Mouse (Mus musculus) erythroid progenitor cell, adult 5-6 weeks (primary cell): Measurements from ENCODE around the gene Slc38a1. TPM values are rescaled to one million over a fixed set of nuclear protein-coding genes. Genes with fewer than 3 reads are reported as not detected.
A peak's percentile ranks its signal among the peaks of the same experiment; 100 is the strongest.
"Not testable (repeated sequence)": the region's sequence is repeated elsewhere in the genome, so short reads cannot be mapped to it uniquely, and the experiment has no call there.

ENCODE experiments used
- ATAC-seq: replicated peaks from 2 replicates; pipeline ENCODE4 v1.8.0; 2016; ENCODE audit warnings: moderate number of reproducible peaks, mild to moderate bottlenecking, moderate TSS enrichment, inconsistent platforms; ENCODE audit not compliant: poor library complexity, low FRiP score, severe bottlenecking
- total RNA-seq, 2 experiments: library from RNA; stranded (forward) in 1 of 2; stranded (reverse) in 1 of 2; fragments of 150-400 nt in 1 of 2; fragments of 186-747, 209-891 nt in 1 of 2; gene quantifications; 2 replicates each; pipeline versions ENCODE4 v1.2.3 to v1.2.4; 2015 to 2017; ENCODE audit warnings: low replicate concordance in 2 of 2

Gene Slc38a1
- total RNA-seq, 2 experiments from 2014 or later, result 11.2 to 13.0 TPM

DNA sequence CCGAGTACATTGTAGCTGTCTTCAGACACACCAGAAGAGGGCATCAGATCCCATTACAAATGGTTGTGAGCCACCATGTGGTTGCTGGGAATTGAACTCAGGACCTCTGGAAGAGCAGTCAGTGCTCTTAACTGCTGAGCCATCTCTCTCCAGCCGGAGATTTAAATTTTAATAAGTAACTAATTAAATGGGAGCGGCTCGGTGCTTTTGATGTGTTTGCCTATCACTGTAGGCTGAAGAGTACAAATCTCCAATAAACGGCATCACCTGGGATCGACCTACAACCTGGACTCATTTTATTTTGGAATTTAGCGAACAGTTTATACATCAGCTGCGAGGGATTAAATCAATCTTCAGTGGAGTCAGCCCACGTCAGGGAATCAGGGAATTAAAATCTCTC, 17.7 kb downstream of the Slc38a1 start:
- not testable (repeated sequence) for ATAC-seq

DNA sequence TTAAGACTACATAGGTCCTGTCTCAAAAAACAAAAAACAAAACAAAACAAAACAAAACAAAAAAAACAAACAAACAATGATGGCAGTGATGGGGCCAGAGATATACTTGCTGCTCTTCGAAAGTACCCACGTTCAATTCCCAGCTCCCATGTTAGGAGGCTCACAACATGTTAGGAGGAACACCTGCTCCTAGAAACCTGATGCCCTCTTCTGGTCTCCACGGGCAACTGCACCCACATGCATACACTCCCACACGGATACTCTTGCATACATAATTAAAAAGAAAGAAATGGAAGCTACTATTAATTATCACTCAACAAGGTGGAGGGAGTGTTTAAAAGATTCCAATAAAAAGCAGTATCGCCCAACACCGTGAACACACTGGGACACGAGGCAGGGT, 20.3 kb downstream of the Slc38a1 start:
- no peak for ATAC-seq

DNA sequence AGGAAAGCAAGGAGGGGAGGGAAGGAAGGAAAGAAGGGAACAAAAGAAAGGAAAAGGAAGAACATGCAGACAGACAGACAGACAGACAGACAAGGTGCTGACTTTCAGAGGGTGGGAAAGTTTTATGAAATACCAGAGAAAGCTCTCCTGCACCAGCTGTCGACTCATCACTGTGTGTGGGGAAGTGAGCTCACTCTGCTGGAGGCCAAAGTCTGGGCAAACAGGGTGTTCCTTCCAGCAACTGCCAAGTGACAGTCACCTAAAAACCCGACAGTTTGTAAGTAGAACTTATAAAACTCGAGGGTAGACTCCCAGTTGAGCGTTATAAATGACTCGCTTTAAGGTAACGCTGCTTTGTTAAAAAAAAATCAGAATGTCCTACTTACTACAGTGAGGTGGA, 21.0 kb downstream of the Slc38a1 start:
- ATAC-seq, result no peak

DNA sequence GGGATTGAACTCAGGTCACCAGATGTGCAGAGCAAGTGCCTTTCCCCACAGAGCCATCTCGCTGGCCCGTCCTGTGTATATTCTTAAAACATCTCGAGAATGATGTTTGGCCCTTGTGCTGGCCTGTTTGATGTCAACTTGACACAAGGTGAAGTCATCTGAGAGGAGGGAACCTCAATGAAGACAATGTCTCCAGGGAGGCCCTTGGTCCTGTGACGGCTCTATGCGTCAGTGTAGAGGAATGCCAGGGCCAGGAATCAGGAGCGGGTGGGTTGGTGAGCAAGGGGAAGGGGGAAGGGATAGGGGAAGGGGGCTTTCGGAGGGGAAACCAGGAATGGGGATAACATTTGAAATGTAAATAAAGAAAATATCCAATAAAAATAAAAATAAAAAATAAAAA, 25.2 kb downstream of the Slc38a1 start:
- ATAC-seq, result no peak

DNA sequence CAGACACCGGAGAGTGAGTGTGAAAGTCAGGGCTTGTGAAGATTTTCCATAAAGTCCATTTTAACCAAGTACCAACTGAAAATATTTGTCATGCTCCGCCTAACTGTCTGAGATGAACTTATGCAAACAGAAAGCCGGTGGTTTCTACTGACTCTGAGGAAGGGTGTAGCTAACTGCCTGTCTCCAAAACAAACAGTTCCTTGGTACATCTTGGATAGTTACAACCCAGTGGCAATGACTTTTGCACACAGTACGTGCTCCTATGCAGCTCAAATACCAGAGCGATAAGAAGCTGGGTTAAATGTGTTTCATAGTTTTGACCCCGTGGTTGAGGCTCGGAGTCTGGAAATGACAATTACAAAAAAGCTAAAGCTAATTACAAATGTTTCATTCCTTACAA, 34.0 kb downstream of the Slc38a1 start:
- ATAC-seq, result no peak

DNA sequence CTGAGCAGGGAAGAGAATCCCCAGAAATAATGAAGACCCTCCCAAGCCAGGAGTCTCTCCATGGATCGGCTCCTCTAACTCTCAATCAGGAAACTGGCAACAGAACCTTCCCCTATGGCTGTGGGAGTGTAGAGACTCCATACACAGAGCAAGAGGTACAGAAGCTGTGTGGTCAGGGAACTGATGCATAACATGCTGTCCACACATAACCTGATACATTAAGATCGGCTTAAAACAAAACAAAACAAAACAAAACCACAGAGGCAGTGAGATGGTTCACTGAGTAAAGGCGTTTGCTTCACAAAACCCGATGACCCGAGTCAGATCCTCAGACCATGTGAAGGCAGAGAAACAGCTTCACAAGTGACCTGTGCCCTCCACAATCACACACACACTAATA, 35.3 kb downstream of the Slc38a1 start:
- ATAC-seq, result no peak

DNA sequence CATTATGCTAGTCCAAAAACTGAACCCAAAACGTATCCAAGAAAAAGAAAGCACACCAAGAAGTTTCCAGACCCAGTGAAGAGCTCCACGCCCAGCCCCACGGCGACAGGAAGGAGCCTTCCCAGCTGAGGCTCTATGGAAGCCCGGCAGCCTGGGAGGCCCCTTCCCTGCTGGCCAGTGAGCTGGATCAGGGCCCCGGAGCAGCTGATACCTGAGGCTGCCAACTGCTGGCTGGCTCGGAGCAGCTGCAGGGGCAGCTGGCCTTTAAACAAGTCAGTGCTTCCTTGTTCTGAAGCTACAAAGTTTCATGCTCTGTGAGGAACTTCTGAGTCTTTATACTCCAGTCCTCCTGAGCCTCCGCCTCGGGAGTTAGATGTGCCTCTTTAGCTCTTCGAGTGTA, 38.4 kb downstream of the Slc38a1 start:
- no peak for ATAC-seq

DNA sequence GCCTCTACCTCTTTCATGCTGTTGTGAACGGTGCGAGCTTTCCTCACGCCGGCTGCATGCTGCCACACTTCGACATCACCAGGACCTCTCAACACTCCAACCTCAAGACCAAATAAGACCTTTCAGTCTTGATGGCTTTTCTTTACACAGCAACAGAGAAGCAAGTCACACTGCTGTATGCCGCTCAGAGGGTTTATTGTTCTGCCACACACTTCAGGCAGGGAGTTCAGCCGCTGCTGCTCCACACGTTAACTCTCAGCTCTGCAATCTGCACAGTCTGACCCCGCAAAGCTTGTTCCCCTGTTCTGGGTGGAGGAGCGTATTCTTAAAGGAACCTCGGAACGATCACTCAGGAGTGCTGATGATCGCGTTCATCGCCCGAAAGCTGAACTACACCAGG, 40.7 kb downstream of the Slc38a1 start:
- ATAC-seq, result no peak

DNA sequence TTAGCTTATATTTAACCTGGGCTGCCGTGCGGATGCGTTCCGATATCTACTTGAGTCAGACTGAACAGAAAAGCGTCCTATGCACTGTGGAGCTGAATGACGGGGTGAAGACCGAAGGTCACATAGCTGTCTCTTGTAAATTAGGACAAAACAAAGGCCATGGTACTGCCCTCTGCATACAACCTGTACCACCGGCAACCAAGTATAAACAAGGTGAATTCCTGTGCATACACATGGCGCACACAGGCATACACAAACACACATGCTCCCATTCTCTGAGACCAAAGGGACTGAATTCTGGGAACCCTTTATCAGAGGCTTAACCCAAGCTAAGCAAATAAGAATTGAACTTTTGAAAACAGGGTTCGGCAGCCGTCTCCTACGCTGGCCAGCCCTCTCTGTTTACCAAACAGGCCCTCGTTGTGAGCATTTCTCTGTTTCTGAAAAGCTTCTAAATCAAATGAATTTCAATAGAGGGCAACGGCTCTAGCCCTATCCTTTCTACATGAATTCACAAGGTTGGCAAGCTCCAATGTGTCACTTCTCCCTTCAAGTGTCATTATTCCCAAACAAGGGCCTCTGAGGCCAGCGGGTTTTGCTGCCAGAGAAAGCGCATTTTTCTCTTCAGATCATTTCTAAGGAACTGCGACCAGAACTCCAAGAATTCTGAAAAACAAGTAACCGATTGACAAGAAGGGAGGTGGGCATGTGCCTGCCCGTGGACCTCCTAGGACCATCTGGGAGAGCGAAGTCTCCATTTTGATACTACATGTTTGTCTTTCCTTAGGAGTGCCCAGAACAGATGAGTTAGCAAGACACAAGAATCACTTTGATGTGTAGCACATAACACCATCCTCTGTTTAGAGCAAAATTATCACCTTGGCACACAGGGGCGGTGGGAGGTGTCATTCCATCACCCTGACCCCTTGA, 42.6 kb downstream of the Slc38a1 start:
- ATAC-seq, result no peak

DNA sequence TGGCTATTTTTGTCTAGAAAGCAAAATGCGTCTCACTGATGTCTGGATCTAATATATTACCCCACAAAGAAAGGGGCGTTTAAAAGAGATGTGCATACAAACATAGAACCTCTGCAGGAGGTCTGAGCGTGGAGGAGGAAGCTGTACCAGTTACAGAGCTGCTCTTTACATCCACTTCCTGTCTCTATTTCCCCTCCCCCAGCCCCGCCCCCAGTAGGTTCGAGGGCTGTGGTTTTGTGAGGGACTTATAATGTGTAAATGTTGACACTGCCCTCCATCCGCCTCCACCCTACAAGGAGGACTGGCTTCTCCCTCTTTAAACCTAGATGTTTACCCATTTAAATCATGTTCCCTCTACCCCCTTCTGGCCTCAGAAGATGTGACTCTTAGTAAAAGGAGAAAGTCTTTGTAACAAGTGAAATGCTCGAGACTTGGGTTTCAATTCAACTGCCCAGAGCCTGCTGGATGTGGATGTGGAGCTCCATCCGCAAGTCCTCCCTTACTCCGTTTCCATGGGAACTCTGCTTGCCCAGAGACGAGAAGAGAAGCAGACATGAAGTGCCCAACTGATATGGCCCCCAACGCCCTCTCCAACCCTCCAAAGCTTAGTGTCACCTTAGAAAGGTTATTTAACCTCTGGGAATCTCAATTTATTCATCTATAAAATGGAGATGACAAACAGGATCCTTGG, 43.7 kb downstream of the Slc38a1 start:
- ATAC-seq, result no peak

DNA sequence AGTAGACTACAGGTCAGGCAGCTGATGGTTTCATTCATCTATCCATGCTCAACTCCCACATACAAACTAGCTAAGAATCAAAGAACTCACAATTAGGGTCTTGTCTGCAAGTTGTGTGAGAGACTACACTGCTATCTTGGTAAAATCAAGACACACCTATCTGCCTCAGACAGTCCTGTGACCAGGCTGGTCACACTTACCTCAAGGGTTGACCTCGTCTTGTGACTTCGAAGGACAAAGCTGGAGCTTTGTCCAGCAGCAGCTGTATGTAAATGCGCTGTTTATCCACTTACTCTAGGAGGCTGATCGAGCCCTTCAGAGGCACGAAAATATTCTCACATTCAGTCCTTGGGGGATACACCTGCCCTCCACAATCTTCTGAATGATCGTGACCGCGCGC, 45.6 kb downstream of the Slc38a1 start:
- no peak for ATAC-seq

DNA sequence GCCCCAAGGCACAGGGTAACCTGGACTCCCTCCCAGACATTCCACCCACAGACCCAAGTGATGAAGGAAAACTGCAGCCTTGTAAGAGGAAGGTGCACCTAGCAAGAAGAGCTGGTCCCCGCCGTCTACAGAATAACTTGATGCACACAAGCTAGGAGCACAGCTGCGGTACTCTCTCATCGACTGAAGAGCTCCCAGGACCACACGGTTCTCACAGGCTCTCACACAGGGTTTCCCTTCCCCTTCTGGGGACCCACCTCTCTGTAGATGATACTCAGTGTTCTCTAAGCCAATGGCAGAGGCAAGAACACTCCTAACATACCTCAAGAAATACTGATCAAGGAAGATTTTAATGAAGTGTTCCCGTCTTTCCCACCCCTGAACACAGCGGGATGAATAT, 48.4 kb downstream of the Slc38a1 start:
- no peak for ATAC-seq

DNA sequence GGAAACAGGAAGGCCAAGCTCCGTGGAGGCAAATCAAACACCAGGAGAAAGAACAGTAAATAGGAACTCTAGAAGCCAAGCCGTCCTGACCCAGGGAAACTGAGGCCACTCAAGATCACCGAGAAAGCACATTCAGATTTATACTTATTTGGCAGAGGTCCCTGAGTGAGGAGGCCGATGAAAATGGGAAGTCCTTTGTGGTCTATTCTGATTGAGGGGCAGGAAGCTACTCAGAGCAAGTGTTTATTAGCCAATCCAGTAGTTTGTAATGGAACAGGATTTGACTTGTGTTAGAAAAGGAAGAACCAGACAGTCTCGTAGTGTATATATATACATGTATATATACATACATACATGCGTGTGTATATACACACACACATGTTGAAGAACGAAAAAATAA, 48.8 kb downstream of the Slc38a1 start:
- no peak for ATAC-seq

DNA sequence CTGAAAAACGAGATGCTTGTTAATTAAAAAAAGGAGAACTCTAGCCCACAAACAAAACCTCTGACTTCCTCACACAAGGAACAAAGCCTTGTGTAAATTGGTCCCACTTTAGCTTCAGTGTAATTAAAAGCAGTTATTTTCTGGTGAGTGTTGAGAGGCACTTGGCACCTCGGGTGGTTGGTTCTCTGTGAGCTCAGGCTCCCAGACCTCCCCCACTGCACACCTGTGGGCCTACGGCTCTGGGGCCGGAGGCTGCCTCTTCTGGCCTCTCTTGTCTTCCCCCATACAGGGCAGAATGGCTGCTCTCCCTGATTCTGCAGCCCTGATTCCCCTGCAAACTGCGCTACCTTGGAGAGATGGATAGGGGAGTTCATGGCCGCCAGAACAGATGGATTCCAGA, 49.3 kb downstream of the Slc38a1 start:
- no peak for ATAC-seq

DNA sequence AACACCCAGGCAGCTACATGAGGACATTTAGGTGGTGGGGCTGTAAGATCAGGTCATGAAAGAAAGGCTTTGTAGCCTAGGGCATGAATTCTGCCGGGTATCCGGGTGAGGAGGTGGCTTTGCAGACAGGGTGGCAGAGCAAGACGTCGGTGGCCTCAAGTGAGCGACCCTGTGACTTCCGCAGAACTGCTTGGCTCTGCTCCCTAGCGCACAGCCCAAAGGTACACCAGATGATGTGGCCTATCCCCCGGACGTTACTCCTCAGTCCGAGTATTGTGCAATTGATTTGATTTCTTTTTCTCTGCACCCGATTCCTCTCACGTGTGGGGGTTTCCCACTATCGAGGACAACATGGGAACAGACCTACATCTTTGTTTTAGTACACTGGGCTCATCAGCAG, 49.7 kb downstream of the Slc38a1 start:
- ATAC-seq, result no peak

DNA sequence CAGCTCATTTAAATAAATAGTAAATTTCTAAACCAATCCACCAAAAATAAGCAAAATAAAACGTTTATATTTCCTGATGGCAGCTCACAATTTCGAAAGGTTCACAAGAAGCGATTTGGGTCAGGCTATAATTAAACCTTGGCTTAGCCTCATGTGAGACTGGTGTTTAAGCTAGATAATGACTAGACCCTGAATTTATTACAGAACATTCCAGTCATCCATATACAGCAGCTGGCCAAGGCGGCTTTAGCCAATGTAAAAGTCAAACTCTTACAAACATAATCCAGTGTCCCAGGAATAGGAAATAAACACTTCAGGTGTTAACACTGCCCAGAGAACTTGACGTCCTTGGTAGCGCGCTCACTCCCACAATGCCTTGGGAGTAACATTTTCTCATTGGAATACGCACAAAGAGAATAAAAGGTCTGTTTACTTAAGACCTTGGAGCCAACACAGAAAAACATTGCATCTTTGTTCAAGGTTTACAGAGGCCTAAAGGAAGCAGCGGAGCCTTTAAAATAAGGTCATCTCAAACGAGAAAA, 50.8 kb downstream of the Slc38a1 start:
- ATAC-seq, result no peak

DNA sequence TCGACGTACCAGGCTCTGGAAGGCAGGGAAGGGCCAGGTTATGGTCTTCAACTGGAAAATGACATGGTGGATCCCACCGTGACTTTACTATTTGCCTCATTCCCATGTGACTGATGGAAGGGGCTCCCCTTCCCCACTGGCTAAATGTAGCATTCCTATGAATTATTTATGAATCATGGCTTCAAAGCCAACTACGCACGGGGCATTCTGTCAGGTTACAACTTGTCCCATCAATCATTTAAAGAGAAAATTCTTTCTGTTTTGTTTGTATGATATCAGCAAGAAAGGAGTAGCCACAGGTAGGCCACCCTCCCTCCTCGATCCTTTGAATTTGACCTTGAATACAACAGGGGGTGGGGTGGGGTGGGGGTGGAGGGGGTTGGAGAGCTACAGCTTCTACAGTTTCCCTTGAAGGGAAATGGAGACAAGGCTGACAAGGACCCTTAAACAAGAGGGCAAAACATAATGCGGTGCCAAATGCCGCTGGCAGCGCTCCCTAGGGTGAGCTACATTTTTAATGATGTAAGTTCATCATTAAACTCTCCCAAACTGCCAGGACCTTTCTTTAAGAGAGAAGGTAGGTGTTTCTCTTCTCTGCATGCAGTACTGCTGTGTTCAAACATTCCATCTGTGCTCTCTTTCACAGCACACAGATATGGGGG, 53.6 kb downstream of the Slc38a1 start:
- no peak for ATAC-seq

DNA sequence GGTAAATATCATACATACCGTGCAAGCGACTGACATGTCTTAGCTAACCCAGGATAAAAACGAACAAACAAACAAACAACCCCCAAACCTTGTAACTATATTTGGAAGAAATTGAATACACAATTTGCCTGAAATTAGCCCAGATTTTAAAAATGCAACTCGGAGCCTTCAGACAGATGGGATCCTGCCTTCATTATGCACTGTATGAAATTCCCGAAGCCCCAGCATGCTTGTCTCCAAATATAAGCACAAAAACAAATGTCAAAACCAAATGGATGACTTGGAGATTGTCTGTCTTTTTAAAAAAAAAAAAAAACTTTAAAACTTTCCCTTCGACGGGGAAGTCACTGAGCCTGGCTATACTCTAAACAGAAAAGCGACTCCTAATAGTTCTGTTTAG, 54.7 kb downstream of the Slc38a1 start:
- no peak for ATAC-seq

DNA sequence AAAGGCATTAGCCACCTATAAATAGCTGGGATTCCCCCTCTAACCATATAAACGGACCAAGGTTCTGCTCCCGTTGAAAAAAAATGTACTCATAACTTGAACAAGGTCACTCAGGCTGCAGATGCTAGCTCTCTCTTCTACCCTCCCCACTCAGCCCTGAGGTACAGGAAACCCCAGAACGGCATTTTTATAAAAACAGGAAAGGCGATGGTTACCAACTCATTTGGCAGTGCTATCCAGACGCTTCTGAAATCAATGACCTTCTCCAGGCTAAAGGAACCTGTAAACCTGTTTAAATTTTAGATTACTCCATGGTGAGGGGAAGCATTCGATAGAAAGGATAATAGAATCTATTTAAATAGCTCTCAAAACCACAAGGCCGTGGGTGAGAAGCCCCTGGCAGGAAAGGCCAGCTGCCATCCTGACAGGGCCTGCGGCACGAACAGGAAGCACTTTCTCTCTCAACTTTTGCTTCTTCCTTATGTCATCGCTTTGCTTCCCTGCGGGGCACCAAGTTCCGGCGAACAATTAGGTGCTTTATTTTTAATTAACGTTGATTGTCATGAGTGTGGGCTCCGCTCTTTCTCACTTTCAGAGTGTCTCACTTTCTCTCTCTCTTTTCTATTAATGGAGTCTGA, 59.2 kb downstream of the Slc38a1 start:
- ATAC-seq, result no peak

DNA sequence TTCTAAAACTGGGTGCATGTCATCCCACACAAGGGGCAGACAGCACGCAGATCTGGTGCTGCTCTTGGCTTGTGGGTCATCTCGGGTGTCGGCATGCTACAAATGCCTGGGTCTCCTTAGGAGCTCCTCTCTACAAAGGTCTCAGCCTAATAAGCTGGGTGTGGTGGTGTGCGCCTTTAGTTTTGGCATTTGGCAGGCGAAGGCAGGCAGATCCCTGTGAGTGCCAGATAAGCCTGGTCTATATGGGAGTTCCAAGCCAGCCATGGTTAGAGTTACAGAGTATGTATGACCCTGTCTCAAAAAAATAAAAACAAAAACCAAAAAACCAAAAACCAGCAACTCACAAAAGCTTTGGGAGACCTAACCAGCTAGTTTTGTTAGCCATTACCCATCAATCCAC, 65.7 kb downstream of the Slc38a1 start:
- ATAC-seq, result peak; percentile 67
